Mouse (Mus musculus): ENCODE results near the gene Heyl. TPM values are rescaled to one million over a fixed set of nuclear protein-coding genes. Genes with fewer than 3 reads are reported as not detected.
"Not testable (repeated sequence)": the region's sequence is repeated elsewhere in the genome, so short reads cannot be mapped to it uniquely, and the experiment has no call there.

Heyl gene
- polyA plus RNA-seq, 1 experiment, result not detected

- H3K9me3 ChIP-seq (ENCODE audit: control insufficient read depth, low read length), result peaks cover 8% of the 10 kb centered on the region
- H3K36me3 ChIP-seq (ENCODE audit: control insufficient read depth), result peaks cover 100% of the 10 kb centered on the region
- H3K27me3 ChIP-seq (ENCODE audit: control insufficient read depth), result no peaks in the 10 kb centered on the region; the same call in 1 of the 2 replicates
- peaks cover 66% of the 10 kb centered on the region for H3K4me1 ChIP-seq (ENCODE audit: control insufficient read depth)
- no peak overlapping the region for H3K4me3 ChIP-seq (replicated peaks)
- TF ChIP-seq GATA1 (IDR thresholded peaks at IDR 0.05; ENCODE audit: low read length) (no peak), TAL1 (IDR thresholded peaks at IDR 0.05; ENCODE audit: low read length) (no peak)
Observed at GRCm38 (mm10) chr4:123292390-123292789, 59.0 kb downstream of the Heyl start.

- H3K36me3 ChIP-seq (ENCODE audit: control insufficient read depth), result peaks cover 100% of the 10 kb centered on the region
- H3K27me3 ChIP-seq (ENCODE audit: control insufficient read depth), result no peaks in the 10 kb centered on the region; the same call in 1 of the 2 replicates
- no peak overlapping the region for H3K4me3 ChIP-seq (replicated peaks)
- H3K9me3 ChIP-seq (ENCODE audit: control insufficient read depth, low read length), result peaks cover 8% of the 10 kb centered on the region
- peaks cover 60% of the 10 kb centered on the region for H3K4me1 ChIP-seq (ENCODE audit: control insufficient read depth)
- TF ChIP-seq TAL1 (IDR thresholded peaks at IDR 0.05; ENCODE audit: low read length) (no peak), GATA1 (IDR thresholded peaks at IDR 0.05; ENCODE audit: low read length) (no peak)
Observed at GRCm38 (mm10) chr4:123292989-123293388, 59.6 kb downstream of the Heyl start.

- no peak for TF ChIP-seq TAL1 (IDR thresholded peaks at IDR 0.05; ENCODE audit: low read length)
- TF ChIP-seq GATA1 (IDR thresholded peaks at IDR 0.05; ENCODE audit: low read length), result no peak
- Histone ChIP-seq H3K36me3 (ENCODE audit: control insufficient read depth) (peaks cover 100% of the 10 kb centered on the region), H3K27me3 (ENCODE audit: control insufficient read depth) (no peaks in the 10 kb centered on the region; the same call in 1 of the 2 replicates), H3K9me3 (ENCODE audit: control insufficient read depth, low read length) (peaks cover 4% of the 10 kb centered on the region), H3K4me1 (ENCODE audit: control insufficient read depth) (peaks cover 52% of the 10 kb centered on the region), H3K4me3 (replicated peaks) (no peak overlapping the region)
Observed at GRCm38 (mm10) chr4:123293661-123294443, 60.5 kb downstream of the Heyl start.

- H3K27me3 ChIP-seq (ENCODE audit: control insufficient read depth); H3K9me3 ChIP-seq (ENCODE audit: control insufficient read depth, low read length); H3K4me3 ChIP-seq (replicated peaks): not testable (repeated sequence)
- peaks cover 100% of the 10 kb centered on the region for H3K36me3 ChIP-seq (ENCODE audit: control insufficient read depth)
- peaks cover 41% of the 10 kb centered on the region for H3K4me1 ChIP-seq (ENCODE audit: control insufficient read depth)
Observed at GRCm38 (mm10) chr4:123295026-123295425, 61.7 kb downstream of the Heyl start.

GRCm38 (mm10) chr4:123295516-123296147, 62.3 kb downstream of the Heyl start:
- H3K4me3 ChIP-seq (replicated peaks), result no peak overlapping the region
- TF ChIP-seq GATA1 (IDR thresholded peaks at IDR 0.05; ENCODE audit: low read length) (no peak), TAL1 (IDR thresholded peaks at IDR 0.05; ENCODE audit: low read length) (no peak)
- H3K4me1 ChIP-seq (ENCODE audit: control insufficient read depth), result peaks cover 39% of the 10 kb centered on the region
- H3K27me3 ChIP-seq (ENCODE audit: control insufficient read depth), result no peaks in the 10 kb centered on the region
- H3K9me3 ChIP-seq (ENCODE audit: control insufficient read depth, low read length), result no peaks in the 10 kb centered on the region
- peaks cover 100% of the 10 kb centered on the region for H3K36me3 ChIP-seq (ENCODE audit: control insufficient read depth)

GRCm38 (mm10) chr4:123296148-123296534, 62.8 kb downstream of the Heyl start:
- TF ChIP-seq GATA1 (IDR thresholded peaks at IDR 0.05; ENCODE audit: low read length) (no peak), TAL1 (IDR thresholded peaks at IDR 0.05; ENCODE audit: low read length) (no peak)
- no peak overlapping the region for H3K4me3 ChIP-seq (replicated peaks)

GRCm38 (mm10) chr4:123297195-123297960, 64.0 kb downstream of the Heyl start:
- Histone ChIP-seq H3K27me3 (ENCODE audit: control insufficient read depth) (no peaks in the 10 kb centered on the region), H3K9me3 (ENCODE audit: control insufficient read depth, low read length) (peaks cover 1% of the 10 kb centered on the region; the same call in 1 of the 2 replicates), H3K36me3 (ENCODE audit: control insufficient read depth) (peaks cover 100% of the 10 kb centered on the region), H3K4me3 (replicated peaks) (no peak overlapping the region), H3K4me1 (ENCODE audit: control insufficient read depth) (peaks cover 29% of the 10 kb centered on the region)
- no peak for TF ChIP-seq GATA1 (IDR thresholded peaks at IDR 0.05; ENCODE audit: low read length)
- no peak for TF ChIP-seq TAL1 (IDR thresholded peaks at IDR 0.05; ENCODE audit: low read length)

More at GRCm38 (mm10) chr4:123296148-123296534, 62.8 kb downstream of the Heyl start:
- peaks cover 35% of the 10 kb centered on the region for H3K4me1 ChIP-seq (ENCODE audit: control insufficient read depth)
- peaks cover 100% of the 10 kb centered on the region for H3K36me3 ChIP-seq (ENCODE audit: control insufficient read depth)
- H3K27me3 ChIP-seq (ENCODE audit: control insufficient read depth), result no peaks in the 10 kb centered on the region
- no peaks in the 10 kb centered on the region for H3K9me3 ChIP-seq (ENCODE audit: control insufficient read depth, low read length)

- no peak overlapping the region for H3K4me3 ChIP-seq (replicated peaks)
- no peak for TF ChIP-seq GATA1 (IDR thresholded peaks at IDR 0.05; ENCODE audit: low read length)
- no peak for TF ChIP-seq TAL1 (IDR thresholded peaks at IDR 0.05; ENCODE audit: low read length)
- no peaks in the 10 kb centered on the region for H3K27me3 ChIP-seq (ENCODE audit: control insufficient read depth)
- peaks cover 100% of the 10 kb centered on the region for H3K36me3 ChIP-seq (ENCODE audit: control insufficient read depth)
- H3K9me3 ChIP-seq (ENCODE audit: control insufficient read depth, low read length), result peaks cover 6% of the 10 kb centered on the region
- peaks cover 24% of the 10 kb centered on the region for H3K4me1 ChIP-seq (ENCODE audit: control insufficient read depth)
Observed at GRCm38 (mm10) chr4:123298226-123298625, 64.9 kb downstream of the Heyl start.

Data from erythroblast, embryonic 14.5 days (primary cell).